Mouse (Mus musculus): ENCODE measurements around the gene Bpifa1.

GRCm38 (mm10) chr2:154163306-154163705, 20.6 kb downstream of the Bpifa1 start:
- TF ChIP-seq POLR2A (IDR thresholded peaks at IDR 0.05; ENCODE audit: extremely low read depth, insufficient read depth, low read length) (no peak), CTCF (IDR thresholded peaks at IDR 0.05; ENCODE audit: extremely low read depth, insufficient read depth, low read length) (no peak)

Data from cortical plate, adult 2 months (tissue).